Mouse (Mus musculus): ENCODE data around the gene Ptges2. TPM values are rescaled to one million over a fixed set of nuclear protein-coding genes. Genes with fewer than 3 reads are reported as not detected.
"Not testable (repeated sequence)": the region's sequence is repeated elsewhere in the genome, so short reads cannot be mapped to it uniquely, and the experiment has no call there.

Gene Ptges2
- 10 to 100 TPM; 46.5 to 46.9 TPM for total RNA-seq (2021)

DNA sequence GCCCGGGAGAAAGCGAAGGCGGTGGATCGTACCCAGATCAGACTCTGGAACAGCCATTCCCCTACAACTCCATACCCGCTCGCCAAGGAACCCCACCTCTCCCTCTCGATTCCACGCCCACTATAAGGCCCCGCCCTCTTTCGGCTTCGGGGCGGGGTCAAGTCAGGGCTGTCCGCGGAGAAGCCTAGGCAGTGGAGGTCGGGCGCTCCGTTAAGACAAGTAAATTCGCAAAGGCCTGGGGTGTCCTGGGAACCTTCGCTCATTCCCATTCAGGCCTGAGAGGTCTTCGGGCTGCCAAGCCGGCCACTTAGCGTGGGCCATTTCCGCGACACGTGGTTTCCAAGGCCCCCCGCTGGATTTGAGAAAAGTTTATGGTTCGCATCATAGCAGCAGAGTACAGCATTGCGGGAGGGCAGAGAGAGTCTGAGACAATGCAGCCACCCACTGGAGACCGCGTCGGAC, at the start of gene Ptges2:
TSS of gene Ptges2 (plus strand) at position 413 of the 462 bp plus-strand sequence.
- intact Hi-C loops (cut with DNase I), result loop anchor here (5.0 kb wide), 1 partner anchor 172 kb away; no protein-coding TSS in a partner anchor
- DNase-seq (ENCODE audit: extremely low spot score in 1 of 2, low spot score in 2 of 2), result peak; percentile 84 to 90

DNA sequence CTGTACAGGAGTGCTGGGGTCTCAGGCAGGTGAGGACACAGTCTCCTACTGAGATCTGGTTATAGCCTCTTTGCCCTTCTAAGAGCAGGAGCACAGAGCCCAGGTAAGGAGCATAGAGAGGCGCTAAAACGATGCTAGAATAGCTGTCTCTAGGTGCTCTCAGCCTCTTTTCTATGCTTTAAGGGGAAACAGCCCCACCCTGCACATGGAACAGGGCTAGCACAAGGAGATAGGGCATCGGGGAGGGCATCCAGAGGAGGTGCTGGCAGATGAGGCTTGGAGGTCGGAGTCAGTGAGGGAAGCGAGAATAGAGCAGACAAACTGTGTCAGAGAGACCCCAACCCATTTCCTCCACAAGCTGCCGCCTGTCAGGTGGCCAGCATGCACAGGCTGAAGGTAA, 48.7 kb upstream of the Ptges2 start:
- no peak for DNase-seq (ENCODE audit: extremely low spot score in 1 of 2, low spot score in 2 of 2)

DNA sequence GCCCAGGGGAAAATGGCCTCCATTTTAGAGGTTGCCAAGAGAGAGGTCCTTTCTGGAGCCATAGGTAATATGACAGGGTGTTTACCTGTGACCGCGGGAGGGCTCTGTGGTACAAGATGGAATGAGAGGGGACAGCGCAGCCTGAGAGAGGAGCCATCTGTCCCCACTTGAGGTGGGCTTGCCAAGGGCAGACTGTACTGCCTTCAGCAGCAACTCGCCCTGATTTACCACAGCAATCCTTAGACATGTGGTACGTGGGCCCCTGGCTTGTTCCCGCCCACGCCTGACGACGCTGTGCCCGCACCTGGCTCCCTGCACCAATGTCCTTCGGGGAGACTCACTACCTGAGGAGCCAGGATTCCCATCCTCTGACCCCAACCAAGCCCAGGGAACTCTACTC, 47.4 kb upstream of the Ptges2 start:
- intact Hi-C loops (cut with DNase I), result no loop called here
- no peak for DNase-seq (ENCODE audit: extremely low spot score in 1 of 2, low spot score in 2 of 2)

More for the DNA sequence above, 48.7 kb upstream of the Ptges2 start:
- intact Hi-C loops (cut with DNase I), result no loop called here

DNA sequence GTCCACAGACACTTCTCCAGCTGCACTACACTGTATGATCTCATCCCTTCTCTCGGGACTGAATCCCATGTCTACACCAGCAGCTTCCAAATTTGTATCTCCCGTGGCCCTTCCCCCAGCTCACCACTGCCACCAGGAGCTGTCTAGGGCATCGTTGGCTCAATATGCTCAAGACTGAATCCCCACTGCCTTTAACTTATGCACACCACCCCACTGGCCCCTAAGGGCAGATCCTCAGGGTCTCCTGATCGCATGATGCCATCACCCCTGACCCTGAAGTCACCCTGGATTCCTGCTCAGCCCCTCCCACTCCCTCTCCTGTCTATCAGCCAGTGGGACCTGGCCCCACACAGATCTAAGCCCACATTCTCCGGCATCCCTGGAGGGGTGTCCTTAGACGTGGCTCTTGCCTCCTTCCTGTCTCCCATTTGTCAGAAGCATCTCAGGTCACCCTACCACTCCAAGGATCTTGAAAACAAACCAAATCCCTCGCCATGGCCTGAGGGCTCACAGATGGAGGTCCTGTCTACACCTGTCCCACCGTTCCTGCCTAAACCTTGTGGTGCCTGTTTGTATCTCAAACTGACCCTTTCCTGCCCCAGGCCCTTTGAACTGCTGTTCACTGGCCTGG, 46.0 kb upstream of the Ptges2 start:
- DNase-seq (ENCODE audit: extremely low spot score in 1 of 2, low spot score in 2 of 2), result no peak

GRCm38 (mm10) chr2:32350471-32351051, 45.1 kb upstream of the Ptges2 start:
- intact Hi-C loops (cut with DNase I), result no loop called here
- peak in 1 of 2 experiments; percentile 64 for DNase-seq (ENCODE audit: extremely low spot score in 1 of 2, low spot score in 2 of 2)

More for the DNA sequence above, 46.0 kb upstream of the Ptges2 start:
- intact Hi-C loops (cut with DNase I), result no loop called here

GRCm38 (mm10) chr2:32351471-32351961, 44.2 kb upstream of the Ptges2 start:
- DNase-seq (ENCODE audit: extremely low spot score in 1 of 2, low spot score in 2 of 2), result no peak

DNA sequence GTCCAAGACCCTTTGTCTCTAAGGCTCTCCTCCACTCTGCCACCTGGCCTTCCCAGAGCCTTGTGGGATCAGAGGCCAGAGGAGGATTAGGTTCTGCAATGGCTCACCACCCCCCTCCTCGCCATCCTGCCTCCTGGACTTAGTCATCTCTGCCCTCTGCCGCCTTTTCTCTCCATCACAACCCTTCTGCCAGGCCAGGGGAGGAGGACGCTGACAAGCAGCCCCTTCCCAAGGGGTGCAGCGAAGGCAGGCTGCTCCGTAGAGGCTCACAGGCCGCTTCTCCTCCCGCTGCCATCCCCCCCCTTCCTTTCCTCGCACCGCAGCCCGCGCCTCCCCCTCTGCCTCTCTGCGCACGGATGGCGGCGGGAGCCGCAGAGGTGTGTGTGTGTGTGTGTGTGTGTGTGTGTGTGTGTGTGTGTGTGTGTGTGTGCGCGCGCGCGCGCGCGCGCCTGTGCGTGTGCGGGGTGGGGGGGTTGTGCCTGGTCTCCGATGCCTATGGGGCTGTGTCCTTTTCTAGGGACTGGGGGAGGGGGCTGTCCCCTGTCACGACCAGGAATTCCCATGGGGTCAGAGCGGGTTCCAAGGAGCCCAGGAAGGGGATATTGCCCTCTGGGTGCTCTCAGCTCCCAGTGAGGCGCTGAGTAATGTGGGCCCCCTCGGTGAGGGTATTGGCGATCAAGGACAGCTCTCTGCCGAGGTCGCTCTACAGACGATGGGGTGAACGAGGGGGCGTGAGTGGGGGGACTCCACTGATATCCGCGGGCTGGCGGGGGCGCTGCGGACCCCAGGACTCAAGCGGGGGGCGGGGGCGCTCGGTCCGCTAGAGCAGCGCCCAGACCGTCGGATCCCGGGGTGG, 43.3 kb upstream of the Ptges2 start, which contains the start of gene Ciz1:
TSS of gene Ciz1 (plus strand) at position 177 of the 856 bp plus-strand sequence.
- DNase-seq (ENCODE audit: extremely low spot score in 1 of 2, low spot score in 2 of 2), result peak in 1 of 2 experiments; percentile 78
- intact Hi-C loops (cut with DNase I), result no loop called here

More at GRCm38 (mm10) chr2:32351471-32351961, 44.2 kb upstream of the Ptges2 start:
- intact Hi-C loops (cut with DNase I), result no loop called here

DNA sequence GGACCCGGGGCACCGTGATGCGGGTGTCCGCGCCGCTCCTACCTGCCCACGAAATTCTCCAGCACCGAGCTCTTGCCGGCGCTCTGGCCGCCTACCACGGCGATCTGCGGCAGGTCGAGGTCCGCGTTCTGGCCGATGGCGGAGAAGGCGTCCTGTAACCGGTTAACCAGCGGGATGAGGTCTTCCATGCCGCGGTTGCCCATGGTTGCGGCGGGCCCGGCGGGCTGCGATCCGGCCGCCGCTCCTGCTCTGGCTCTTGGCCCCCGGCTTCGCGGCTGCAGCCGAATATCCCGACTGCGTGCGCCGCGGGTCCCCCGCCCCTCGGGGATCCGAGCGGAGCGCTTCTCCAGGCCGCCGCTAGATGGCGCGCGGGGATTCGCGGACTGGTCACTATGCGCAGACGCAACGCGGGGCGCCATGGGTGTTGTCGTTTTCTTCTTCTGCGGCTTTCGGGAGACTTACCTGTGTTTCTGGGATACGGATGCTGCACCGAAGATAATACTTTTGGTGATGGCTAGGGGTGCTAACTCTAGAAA, 42.6 kb upstream of the Ptges2 start, which contains the start of gene Dnm1:
TSS of gene Dnm1 (minus strand) at position 332 of the 536 bp plus-strand sequence.
- peak; percentile 92 to 93 for DNase-seq (ENCODE audit: extremely low spot score in 1 of 2, low spot score in 2 of 2)
- intact Hi-C loops (cut with DNase I), result no loop called here

DNA sequence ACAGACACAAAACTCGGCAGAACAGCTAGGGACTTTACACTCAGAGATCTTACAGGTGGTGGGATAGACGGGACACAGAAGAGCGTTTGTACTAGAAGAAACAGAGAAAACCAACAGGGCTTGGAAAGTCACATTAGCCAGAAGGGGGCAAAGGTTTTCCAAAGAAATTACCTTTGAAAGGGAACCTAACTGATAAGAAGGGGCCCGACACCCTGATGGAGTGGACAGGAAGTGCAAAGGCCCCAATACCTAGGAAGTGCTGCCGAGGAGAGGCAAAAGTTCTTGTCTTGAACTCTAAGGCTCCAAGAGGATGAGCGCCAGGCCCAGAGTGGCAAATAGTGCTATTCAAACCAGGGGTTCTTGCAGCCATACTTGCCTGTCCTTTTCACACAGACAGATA, 41.9 kb upstream of the Ptges2 start:
- DNase-seq (ENCODE audit: extremely low spot score in 1 of 2, low spot score in 2 of 2), result no peak
- intact Hi-C loops (cut with DNase I), result no loop called here

GRCm38 (mm10) chr2:32354336-32354895, 41.3 kb upstream of the Ptges2 start:
- intact Hi-C loops (cut with DNase I), result no loop called here
- DNase-seq (ENCODE audit: extremely low spot score in 1 of 2, low spot score in 2 of 2), result no peak

- no peak for DNase-seq (ENCODE audit: extremely low spot score in 1 of 2, low spot score in 2 of 2)
- intact Hi-C loops (cut with DNase I), result no loop called here
Observed at GRCm38 (mm10) chr2:32356216-32356615, 39.5 kb upstream of the Ptges2 start.

- no peak for DNase-seq (ENCODE audit: extremely low spot score in 1 of 2, low spot score in 2 of 2)
- intact Hi-C loops (cut with DNase I), result no loop called here
Observed at GRCm38 (mm10) chr2:32357710-32358109, 38.0 kb upstream of the Ptges2 start.

GRCm38 (mm10) chr2:32358381-32358780, 37.3 kb upstream of the Ptges2 start:
- DNase-seq (ENCODE audit: extremely low spot score in 1 of 2, low spot score in 2 of 2), result no peak
- intact Hi-C loops (cut with DNase I), result no loop called here

- peak; percentile 77 to 85 for DNase-seq (ENCODE audit: extremely low spot score in 1 of 2, low spot score in 2 of 2)
- intact Hi-C loops (cut with DNase I), result no loop called here
Observed at GRCm38 (mm10) chr2:32360741-32361140, 35.0 kb upstream of the Ptges2 start.

DNA sequence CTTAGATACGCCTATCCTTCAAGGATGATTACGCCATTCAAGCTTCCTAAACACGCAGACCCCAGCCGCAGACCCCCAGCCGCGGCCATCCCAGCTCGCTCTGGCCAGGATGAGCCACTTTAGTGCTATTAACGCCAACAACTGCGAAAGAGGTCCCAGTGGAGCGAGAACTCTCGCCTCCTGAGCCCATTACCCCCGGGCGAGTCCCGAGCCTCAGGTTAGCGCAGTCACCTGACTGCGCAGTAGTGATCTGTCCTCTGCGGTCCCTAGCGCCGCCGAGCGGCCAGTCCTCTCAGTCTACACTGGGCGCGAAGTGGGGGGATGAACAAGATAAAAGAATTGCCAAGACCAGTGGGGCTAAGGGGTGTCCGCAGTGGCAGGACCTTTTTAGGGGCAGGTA, 34.3 kb upstream of the Ptges2 start:
- peak in 1 of 2 experiments; percentile 84 for DNase-seq (ENCODE audit: extremely low spot score in 1 of 2, low spot score in 2 of 2)
- intact Hi-C loops (cut with DNase I), result no loop called here

DNA sequence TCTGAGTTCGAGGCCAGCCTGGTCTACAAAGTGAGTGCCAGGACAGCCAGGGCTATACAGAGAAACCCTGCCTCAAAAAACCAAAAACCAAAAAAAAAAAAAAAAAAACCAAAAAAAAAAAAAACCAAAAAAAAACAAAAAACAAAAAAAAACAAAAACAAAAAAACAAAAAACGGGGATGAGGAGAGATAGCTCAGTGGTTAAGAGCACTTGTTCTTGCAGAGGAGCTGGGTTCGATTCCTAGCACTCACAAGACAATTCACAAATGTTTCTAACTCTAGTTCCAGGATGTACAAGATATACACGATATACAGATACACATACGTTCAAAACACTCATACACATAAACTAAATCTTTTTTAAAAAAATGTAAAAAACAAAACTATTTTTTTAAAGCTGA, 33.4 kb upstream of the Ptges2 start:
- intact Hi-C loops (cut with DNase I); DNase-seq (ENCODE audit: extremely low spot score in 1 of 2, low spot score in 2 of 2): not testable (repeated sequence)

GRCm38 (mm10) chr2:32362817-32363340, 32.8 kb upstream of the Ptges2 start:
- intact Hi-C loops (cut with DNase I), result no loop called here
- DNase-seq (ENCODE audit: extremely low spot score in 1 of 2, low spot score in 2 of 2), result peak; percentile 79 to 93

- intact Hi-C loops (cut with DNase I), result no loop called here
- DNase-seq (ENCODE audit: extremely low spot score in 1 of 2, low spot score in 2 of 2), result peak in 1 of 2 experiments; percentile 60
Observed at GRCm38 (mm10) chr2:32363376-32364106, 32.2 kb upstream of the Ptges2 start.
